10 mouse cellular contexts compared by ENCODE assay signal in genomic region chr13:90279786-90280382, GRCm38 (mm10).
DNase-seq lines count a peak whose midpoint lies in the region; ATAC-seq and TF ChIP-seq lines count a peak whose summit lies in the region.
"Had no signal": no experiment of that assay in that cellular context is flagged by ENCODE, and none has a peak within 500 bp of the region (broad histone marks: within the 10 kb centered on the region; RNA-seq: fewer than 3 reads in every experiment).

No protein-coding gene starts in this region.

- WGBS in forebrain, embryonic 15.5 days = 26% methylated on average over 3 of the region's 3 CpGs
- WGBS in forebrain, embryonic 11.5 days = 63% methylated on average over 3 of the region's 3 CpGs
- WGBS in hindbrain, postnatal 0 days = 29% methylated on average over 3 of the region's 3 CpGs
- 45% methylated on average over 3 of the region's 3 CpGs for WGBS in neural tube, embryonic 15.5 days

- H3K9me3 ChIP-seq in forebrain, embryonic 15.5 days = no peaks in the 10 kb centered on the region
- H3K9me3 ChIP-seq in forebrain, embryonic 11.5 days (ENCODE audit: control insufficient read depth, low read length) = no peaks in the 10 kb centered on the region
- H3K9me3 ChIP-seq in hindbrain, postnatal 0 days (ENCODE audit: low read length) = no peaks in the 10 kb centered on the region
- no peaks in the 10 kb centered on the region for H3K9me3 ChIP-seq in neural tube, embryonic 15.5 days (replicated peaks)
- H3K9me3 ChIP-seq: liver, embryonic 15.5 days had no signal

- peaks cover 12% of the 10 kb centered on the region for H3K4me1 ChIP-seq in forebrain, embryonic 15.5 days
- H3K4me1 ChIP-seq in forebrain, embryonic 11.5 days (replicated peaks; ENCODE audit: control insufficient read depth, insufficient read depth, low read length) = no peaks in the 10 kb centered on the region
- no peaks in the 10 kb centered on the region for H3K4me1 ChIP-seq in hindbrain, postnatal 0 days (ENCODE audit: insufficient read depth, low read length)
- no peaks in the 10 kb centered on the region for H3K4me1 ChIP-seq in neural tube, embryonic 15.5 days
- H3K4me1 ChIP-seq: liver, embryonic 15.5 days had no signal

- ATAC-seq in forebrain, embryonic 15.5 days (replicated peaks) = peak; percentile 88
- ATAC-seq in forebrain, embryonic 11.5 days (replicated peaks; ENCODE audit: low FRiP score) = no peak; the same call in 1 of the 2 replicates
- peak; percentile 95 for ATAC-seq in hindbrain, postnatal 0 days
- ATAC-seq in neural tube, embryonic 15.5 days (ENCODE audit: low FRiP score) = peak; percentile 74

- no peak overlapping the region for H3K9ac ChIP-seq in forebrain, embryonic 15.5 days (replicated peaks)
- H3K9ac ChIP-seq in forebrain, embryonic 11.5 days (ENCODE audit: low read length) = no peak overlapping the region
- H3K9ac ChIP-seq in hindbrain, postnatal 0 days (replicated peaks; ENCODE audit: low read length) = no peak overlapping the region
- H3K9ac ChIP-seq in neural tube, embryonic 15.5 days (replicated peaks) = no peak overlapping the region
- H3K9ac ChIP-seq: liver, embryonic 15.5 days had no signal

- DNase-seq in forebrain, embryonic 11.5 days (ENCODE audit: low spot score) = no peak
- peak; percentile 43 to 58 for DNase-seq in right cerebral cortex, postnatal 10 days (ENCODE audit: low spot score in 2 of 2)
- DNase-seq in right cerebral cortex, postnatal 36 days (ENCODE audit: low spot score in 2 of 2) = no peak
- DNase-seq in hindbrain, postnatal 0 days (ENCODE audit: low spot score) = peak; percentile 73
- no peak for DNase-seq in adrenal gland, adult 2 months
- no peak for DNase-seq in embryo, embryonic 9.5 days (ENCODE audit: extremely low spot score)

- no peaks in the 10 kb centered on the region for H3K36me3 ChIP-seq in forebrain, embryonic 15.5 days
- H3K36me3 ChIP-seq in forebrain, embryonic 11.5 days (ENCODE audit: control insufficient read depth, insufficient read depth, low read length) = no peaks in the 10 kb centered on the region
- H3K36me3 ChIP-seq in hindbrain, postnatal 0 days (ENCODE audit: insufficient read depth, low read length) = no peaks in the 10 kb centered on the region
- no peaks in the 10 kb centered on the region for H3K36me3 ChIP-seq in neural tube, embryonic 15.5 days
- H3K36me3 ChIP-seq: liver, embryonic 15.5 days had no signal

- H3K27me3 ChIP-seq in forebrain, embryonic 15.5 days = no peaks in the 10 kb centered on the region
- no peaks in the 10 kb centered on the region for H3K27me3 ChIP-seq in forebrain, embryonic 11.5 days (ENCODE audit: control insufficient read depth, insufficient read depth, low read length)
- no peaks in the 10 kb centered on the region for H3K27me3 ChIP-seq in hindbrain, postnatal 0 days (ENCODE audit: insufficient read depth, low read length)
- no peaks in the 10 kb centered on the region for H3K27me3 ChIP-seq in neural tube, embryonic 15.5 days (replicated peaks)
- H3K27me3 ChIP-seq: liver, embryonic 15.5 days had no signal

- H3K4me2 ChIP-seq in forebrain, embryonic 15.5 days (replicated peaks) = no peak overlapping the region
- H3K4me2 ChIP-seq in forebrain, embryonic 11.5 days (ENCODE audit: low read depth, low read length, severe bottlenecking) = no peak overlapping the region
- H3K4me2 ChIP-seq in hindbrain, postnatal 0 days (ENCODE audit: low read depth, low read length) = no peak overlapping the region
- H3K4me2 ChIP-seq in neural tube, embryonic 15.5 days = no peak overlapping the region
- H3K4me2 ChIP-seq: liver, embryonic 15.5 days had no signal

- peak overlapping the region; percentile 65 for H3K27ac ChIP-seq in forebrain, embryonic 15.5 days (replicated peaks)
- H3K27ac ChIP-seq in forebrain, embryonic 11.5 days (ENCODE audit: low read depth, low read length) = no peak overlapping the region
- peak overlapping the region; percentile 49; the same call in 1 of the 2 replicates for H3K27ac ChIP-seq in hindbrain, postnatal 0 days
- no peak overlapping the region for H3K27ac ChIP-seq in neural tube, embryonic 15.5 days (replicated peaks)
- H3K27ac ChIP-seq: liver, embryonic 15.5 days; stomach, postnatal 0 days had no signal

- H3K4me3 ChIP-seq in forebrain, embryonic 15.5 days = no peak overlapping the region
- no peak overlapping the region for H3K4me3 ChIP-seq in forebrain, embryonic 11.5 days (ENCODE audit: low read depth, low read length)
- H3K4me3 ChIP-seq in hindbrain, postnatal 0 days (ENCODE audit: low read length) = no peak overlapping the region
- no peak overlapping the region for H3K4me3 ChIP-seq in neural tube, embryonic 15.5 days (replicated peaks)
- H3K4me3 ChIP-seq: liver, embryonic 15.5 days had no signal

- no peak for TF ChIP-seq CTCF in hindbrain, postnatal 0 days (IDR thresholded peaks at IDR 0.05; ENCODE audit: low read depth)

Comparison
In these comparisons a context has a peak if more than half of its experiments do, and no peak if none do; other contexts are left out.
1. H3K27ac ChIP-seq: peak in forebrain, embryonic 15.5 days (single experiment) and hindbrain, postnatal 0 days (single experiment); none in forebrain, embryonic 11.5 days (single experiment) and neural tube, embryonic 15.5 days (single experiment).
2. DNase-seq: peak in right cerebral cortex, postnatal 10 days (2 of 2) and hindbrain, postnatal 0 days (single experiment); none in forebrain, embryonic 11.5 days (single experiment), right cerebral cortex, postnatal 36 days (0 of 2), adrenal gland, adult 2 months (single experiment) and embryo, embryonic 9.5 days (single experiment).